Mouse (Mus musculus) lung, embryonic 15.5 days (tissue): ENCODE measurements around the gene Syne3. TPM values are rescaled to one million over a fixed set of nuclear protein-coding genes. Genes with fewer than 3 reads are reported as not detected.

Source experiments
- ATAC-seq: fragments of 200-750 bp; cut with Nextera tagmentation; 2 replicates; pipeline ENCODE4 v1.8.0; 2017; ENCODE audit warnings: moderate number of reproducible peaks, borderline replicate concordance; ENCODE audit not compliant: low FRiP score, low TSS enrichment; ENCODE audit errors: extremely low read depth
- H3K27ac ChIP-seq: fragments of 300-500 bp; sonication (generic); 2 replicates; pipeline ENCODE4 v1.5.1; 2015; ENCODE audit warnings: moderate library complexity, mild to moderate bottlenecking, inconsistent platforms
- H3K27me3 ChIP-seq: fragments of 300-500 bp; sonication (generic); 2 replicates; pipeline ENCODE4 v1.6.1; 2015; ENCODE audit warnings: inconsistent platforms
- H3K36me3 ChIP-seq: fragments of 300-500 bp; sonication (generic); 2 replicates; pipeline ENCODE4 v1.6.1; 2015; ENCODE audit warnings: inconsistent platforms
- H3K4me1 ChIP-seq: fragments of 300-500 bp; sonication (generic); 2 replicates; pipeline ENCODE4 v1.6.1; 2015; ENCODE audit warnings: inconsistent platforms
- H3K4me2 ChIP-seq: fragments of 300-500 bp; sonication (generic); 2 replicates; pipeline ENCODE4 v1.6.1; 2015; ENCODE audit warnings: inconsistent platforms, mild to moderate bottlenecking, moderate library complexity
- H3K4me3 ChIP-seq: fragments of 300-500 bp; sonication (generic); 2 replicates; pipeline ENCODE4 v1.5.1; 2015; ENCODE audit warnings: mild to moderate bottlenecking, inconsistent platforms
- H3K9ac ChIP-seq: fragments of 300-500 bp; sonication (generic); 2 replicates; pipeline ENCODE4 v1.6.1; 2015; ENCODE audit warnings: inconsistent platforms
- H3K9me3 ChIP-seq: fragments of 300-500 bp; sonication (generic); 2 replicates; pipeline ENCODE4 v1.6.1; 2016; ENCODE audit warnings: inconsistent platforms
- WGBS: fragments of 180-500 bp; shearing (Covaris S2); methylation state at CpG from one replicate; pipeline ENCODE4 v1.1.7; 2015; 5-methylcytosine and 5-hydroxymethylcytosine counted together
- polyA plus RNA-seq: library from polyadenylated mRNA; unstranded; fragments of >200 nt; fragmentation: Nextera tagmentation; extraction: Ambion mirVana; gene quantifications from 2 replicates; pipeline ENCODE4 v1.2.1, GENCODE M21; 2015

The Syne3 gene
- polyA plus RNA-seq, 1 experiment from 2014 or later: 0.81 TPM

DNA sequence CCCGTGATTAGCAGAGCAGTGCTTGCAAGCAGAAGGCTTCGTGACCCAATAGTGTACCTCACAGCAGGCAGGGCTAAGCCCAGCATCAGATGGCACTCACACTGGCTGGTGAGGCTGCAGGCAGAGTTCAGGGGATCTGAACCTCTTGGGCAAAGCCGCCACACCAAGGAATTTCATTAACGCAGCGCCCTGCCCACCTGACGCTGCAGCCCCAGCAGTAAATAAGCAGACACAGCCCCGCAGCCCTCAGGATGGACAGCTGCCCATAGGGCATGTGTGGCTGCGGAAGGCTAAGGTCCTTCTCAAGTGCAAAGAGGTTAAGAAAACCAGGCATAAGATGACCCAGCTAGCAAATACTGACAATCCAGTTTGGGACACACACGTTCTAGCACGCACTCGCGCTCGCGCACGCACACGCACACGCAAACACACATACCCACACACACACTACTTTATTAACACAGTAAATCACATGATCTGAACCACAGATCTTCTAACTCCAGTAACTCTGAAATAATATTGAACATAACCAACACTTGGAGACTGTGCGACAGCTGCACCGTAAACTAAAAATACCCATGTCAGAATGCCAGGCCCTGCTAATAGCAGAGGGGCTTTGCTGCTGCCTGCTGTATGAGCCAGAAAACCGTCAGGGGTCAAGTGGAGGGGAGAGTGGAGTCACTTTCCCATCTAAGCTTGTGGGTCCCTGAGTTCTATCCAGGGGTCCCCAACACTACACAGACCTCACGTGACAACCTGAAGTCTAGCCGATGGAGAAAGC lies 30.5 kb downstream of the Syne3 start:
- Histone ChIP-seq H3K36me3 (no peaks in the 10 kb centered on the region), H3K4me1 (peaks cover 11% of the 10 kb centered on the region), H3K27me3 (no peaks in the 10 kb centered on the region), H3K9ac (no peak overlapping the region), H3K4me3 (no peak overlapping the region), H3K27ac (peak overlapping the region; percentile 10; the same call in 1 of the 2 replicates), H3K9me3 (no peaks in the 10 kb centered on the region), H3K4me2 (0 out of 2 replicates have a peak overlapping the region, but pooled peaks have one; percentile 18)
- no peak for ATAC-seq
- 67% methylated on average over 22 of the region's 22 CpGs for WGBS

DNA sequence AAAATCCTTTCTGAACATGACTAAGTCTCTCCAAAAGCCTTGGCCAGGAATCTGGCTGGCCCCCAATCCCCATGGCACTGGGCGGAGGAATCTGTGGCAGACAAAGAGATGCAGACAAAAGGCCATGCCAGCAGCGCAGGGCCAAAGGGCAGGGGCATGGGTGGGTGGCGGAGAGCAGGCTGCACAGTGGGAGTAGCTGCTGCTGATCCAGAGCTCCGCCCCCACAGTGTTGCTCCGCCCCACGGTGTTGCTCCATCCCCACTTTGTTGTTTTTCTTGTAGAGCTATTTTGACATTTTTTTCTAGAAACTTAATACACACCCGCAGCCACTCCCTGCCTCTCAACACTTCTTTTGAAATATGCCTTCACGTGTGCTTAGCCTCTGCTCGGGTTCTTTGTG lies 31.2 kb downstream of the Syne3 start:
- 20% methylated on average over 9 of the region's 9 CpGs for WGBS
- Histone ChIP-seq H3K4me2 (peak overlapping the region; percentile 18; the same call in 1 of the 2 replicates), H3K9me3 (no peaks in the 10 kb centered on the region), H3K4me3 (no peak overlapping the region), H3K4me1 (peaks cover 11% of the 10 kb centered on the region), H3K27me3 (no peaks in the 10 kb centered on the region), H3K36me3 (no peaks in the 10 kb centered on the region), H3K9ac (no peak overlapping the region), H3K27ac (no peak overlapping the region; the same call in 1 of the 2 replicates)
- no peak for ATAC-seq

DNA sequence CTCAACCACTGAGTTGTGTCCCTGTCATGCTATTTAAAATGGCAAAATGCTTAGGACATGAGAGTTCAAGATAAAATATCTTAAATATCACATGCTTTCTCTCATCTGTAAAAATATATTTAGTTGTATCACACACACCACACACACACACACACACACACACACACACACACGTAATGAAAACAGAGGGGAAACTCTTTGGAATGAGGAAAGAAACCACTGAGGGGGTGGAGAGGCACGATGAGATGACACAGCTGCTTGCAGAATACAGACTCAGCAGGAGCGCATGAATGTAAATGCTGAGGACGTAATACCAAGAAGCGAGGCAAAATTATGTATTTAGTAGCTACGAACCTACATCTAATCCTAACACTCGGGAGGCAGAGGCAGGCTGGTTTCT lies 32.7 kb downstream of the Syne3 start:
- 69% methylated on average over 7 of the region's 7 CpGs for WGBS
- H3K9me3 ChIP-seq: no peaks in the 10 kb centered on the region
- no peak overlapping the region for H3K9ac ChIP-seq
- no peak overlapping the region for H3K4me3 ChIP-seq
- ATAC-seq: no peak
- no peaks in the 10 kb centered on the region for H3K36me3 ChIP-seq
- no peaks in the 10 kb centered on the region; the same call in 1 of the 2 replicates for H3K27me3 ChIP-seq
- H3K27ac ChIP-seq: no peak overlapping the region
- no peak overlapping the region for H3K4me2 ChIP-seq
- peaks cover 11% of the 10 kb centered on the region for H3K4me1 ChIP-seq

DNA sequence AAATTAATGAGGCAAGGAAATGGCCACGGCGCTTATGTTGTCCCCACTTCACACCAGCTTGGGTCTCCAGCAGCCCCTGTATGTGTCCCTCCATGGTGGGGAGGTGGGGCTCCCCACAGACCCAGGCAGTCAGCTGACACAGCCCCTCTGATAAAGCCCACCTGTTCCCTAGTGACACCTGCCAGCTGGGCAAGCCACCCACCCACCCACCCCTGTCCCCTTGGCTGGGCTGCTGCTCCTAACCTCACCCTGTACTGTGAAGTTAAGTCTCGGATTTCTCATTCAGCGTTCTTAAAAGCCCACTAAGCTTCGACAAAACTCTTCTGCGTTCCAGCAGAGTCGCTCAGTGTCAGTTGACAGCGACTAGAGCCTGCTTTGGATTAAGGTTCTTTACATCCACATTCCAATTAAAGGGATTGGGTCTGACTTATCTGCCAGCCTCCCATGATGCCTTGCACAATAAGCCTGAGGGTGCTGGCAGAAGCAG lies 33.2 kb downstream of the Syne3 start:
- H3K27me3 ChIP-seq: peaks cover under 1% of the 10 kb centered on the region; the same call in 1 of the 2 replicates
- no peak overlapping the region for H3K4me2 ChIP-seq
- H3K9ac ChIP-seq: no peak overlapping the region
- H3K36me3 ChIP-seq: no peaks in the 10 kb centered on the region
- no peak overlapping the region for H3K4me3 ChIP-seq
- ATAC-seq: no peak
- no peaks in the 10 kb centered on the region for H3K9me3 ChIP-seq
- WGBS: 45% methylated on average over 8 of the region's 8 CpGs
- H3K4me1 ChIP-seq: peaks cover 11% of the 10 kb centered on the region
- H3K27ac ChIP-seq: no peak overlapping the region

DNA sequence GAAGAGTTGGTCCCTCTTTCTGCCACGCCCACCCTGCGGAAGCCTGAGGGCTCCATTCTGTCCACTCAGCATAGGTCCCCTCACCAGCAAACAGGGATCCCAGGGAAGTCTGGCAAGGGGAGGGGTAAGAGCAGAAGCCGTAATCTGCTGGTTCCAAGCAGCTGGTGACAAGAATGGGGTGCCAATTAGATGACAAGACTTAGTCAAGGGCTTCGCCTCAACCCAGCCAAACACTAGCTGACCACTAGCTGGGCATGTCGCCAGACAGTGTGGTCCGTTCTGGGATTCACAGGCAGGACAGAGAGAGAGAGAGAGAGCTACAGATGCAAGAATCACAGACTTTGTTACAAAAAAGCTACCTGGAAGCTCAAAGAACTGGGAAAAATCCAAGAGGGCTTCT lies 36.7 kb downstream of the Syne3 start:
- Histone ChIP-seq H3K9me3 (no peaks in the 10 kb centered on the region), H3K4me3 (no peak overlapping the region), H3K27me3 (peaks cover 12% of the 10 kb centered on the region), H3K9ac (no peak overlapping the region), H3K4me2 (no peak overlapping the region), H3K4me1 (peaks cover 5% of the 10 kb centered on the region; the same call in 1 of the 2 replicates), H3K27ac (no peak overlapping the region), H3K36me3 (no peaks in the 10 kb centered on the region)
- ATAC-seq: no peak
- WGBS: 53% methylated on average over 6 of the region's 6 CpGs

DNA sequence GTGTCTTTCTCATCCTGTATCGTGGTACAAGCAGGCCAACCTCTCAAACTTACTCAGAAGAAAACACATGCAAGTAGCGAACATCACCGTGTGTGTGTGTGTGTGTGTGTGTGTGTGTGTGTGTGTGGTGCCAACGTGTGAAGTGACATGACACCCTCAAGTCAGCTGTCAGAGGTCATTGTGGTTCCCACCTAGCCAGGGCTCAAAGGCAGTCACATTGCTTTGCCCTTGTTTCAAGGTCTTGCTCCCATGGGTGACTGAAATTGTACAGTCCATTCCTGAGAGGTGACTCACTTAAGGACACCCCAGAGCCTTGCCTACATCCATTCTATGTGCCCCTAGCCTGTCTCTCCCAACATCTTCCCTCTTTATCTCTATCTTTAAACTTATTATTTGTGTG lies 40.0 kb downstream of the Syne3 start:
- ATAC-seq: no peak
- WGBS: 76% methylated on average over 4 of the region's 4 CpGs
- Histone ChIP-seq H3K4me3 (no peak overlapping the region), H3K9ac (no peak overlapping the region), H3K36me3 (no peaks in the 10 kb centered on the region), H3K9me3 (no peaks in the 10 kb centered on the region), H3K27ac (no peak overlapping the region), H3K4me2 (no peak overlapping the region), H3K27me3 (peaks cover 18% of the 10 kb centered on the region), H3K4me1 (peaks cover 17% of the 10 kb centered on the region)

DNA sequence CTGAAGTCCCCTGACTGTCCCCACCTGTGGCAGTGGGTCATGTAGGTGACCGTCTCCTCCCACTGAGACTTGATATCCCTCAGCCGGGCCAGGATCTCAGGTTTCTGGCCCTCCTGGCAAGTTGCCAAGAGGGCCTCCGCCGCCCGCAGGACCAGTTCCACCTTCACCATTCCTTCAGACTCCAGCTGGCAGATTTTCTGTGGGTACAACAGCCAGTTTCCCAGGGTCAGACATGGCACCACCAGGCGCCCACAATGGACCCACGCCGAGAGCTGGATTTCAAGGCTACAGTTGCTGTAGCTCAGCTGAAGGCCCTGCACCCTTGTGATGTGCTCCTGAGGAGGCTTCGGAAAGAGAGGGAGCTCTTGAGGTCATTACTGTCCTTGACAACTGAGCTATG lies 40.4 kb downstream of the Syne3 start:
- WGBS: 56% methylated on average over 9 of the region's 9 CpGs
- no peak for ATAC-seq
- H3K9me3 ChIP-seq: no peaks in the 10 kb centered on the region
- H3K4me2 ChIP-seq: no peak overlapping the region
- no peak overlapping the region for H3K9ac ChIP-seq
- H3K36me3 ChIP-seq: no peaks in the 10 kb centered on the region
- no peak overlapping the region for H3K27ac ChIP-seq
- H3K27me3 ChIP-seq: peaks cover 22% of the 10 kb centered on the region
- H3K4me3 ChIP-seq: no peak overlapping the region
- peaks cover 21% of the 10 kb centered on the region for H3K4me1 ChIP-seq

DNA sequence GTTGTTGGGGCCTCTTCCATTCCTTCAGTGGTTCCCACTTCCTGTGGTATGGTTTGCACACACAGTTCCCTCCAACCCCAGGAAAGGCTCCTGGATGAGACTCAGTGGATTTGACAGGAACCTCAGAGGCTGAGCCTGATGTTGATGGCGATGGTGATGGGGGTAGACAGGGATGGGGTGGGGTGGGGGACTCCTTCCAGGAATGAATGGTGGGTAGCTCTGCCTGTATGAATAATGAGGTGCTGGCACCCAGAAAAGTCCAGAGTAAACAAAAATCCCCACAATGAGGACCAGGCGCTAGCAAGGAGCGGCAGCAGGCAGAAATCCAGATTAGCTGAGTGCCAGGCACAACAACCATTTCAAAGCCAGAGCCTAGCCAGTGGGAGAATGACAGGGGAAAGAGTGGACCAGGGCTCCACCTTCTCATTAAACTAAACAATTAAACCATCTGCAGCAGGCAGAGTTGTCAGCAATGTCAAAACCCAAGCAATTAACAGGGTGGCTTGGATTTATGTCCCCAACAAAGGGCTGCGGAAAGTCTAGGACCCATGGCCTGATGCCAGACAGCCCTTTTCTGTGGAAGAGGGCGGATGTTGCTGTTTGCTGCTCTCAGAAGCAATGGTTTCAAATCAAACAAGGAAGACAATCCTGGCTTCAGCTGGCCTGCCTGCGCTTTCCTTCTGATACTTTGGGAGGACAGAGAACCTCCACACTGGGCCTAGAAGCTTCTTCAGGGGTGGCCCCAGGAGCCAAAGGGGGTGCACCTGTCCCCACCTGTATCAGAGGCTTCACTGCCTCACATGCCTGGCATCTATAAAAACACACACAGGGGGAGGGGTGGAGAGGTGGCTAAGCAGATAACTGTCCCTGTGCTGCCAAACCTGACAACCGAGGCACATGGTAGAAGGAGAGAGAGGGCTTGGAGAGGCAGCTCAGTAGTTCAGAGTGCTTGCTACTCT lies 44.4 kb downstream of the Syne3 start:
- Histone ChIP-seq H3K27me3 (peaks cover 48% of the 10 kb centered on the region), H3K9me3 (no peaks in the 10 kb centered on the region), H3K4me2 (no peak overlapping the region), H3K4me1 (peaks cover 22% of the 10 kb centered on the region), H3K36me3 (no peaks in the 10 kb centered on the region), H3K4me3 (no peak overlapping the region), H3K9ac (no peak overlapping the region), H3K27ac (peak overlapping the region; percentile 57)
- WGBS: 15% methylated on average over 7 of the region's 7 CpGs
- ATAC-seq: peak; percentile 86

DNA sequence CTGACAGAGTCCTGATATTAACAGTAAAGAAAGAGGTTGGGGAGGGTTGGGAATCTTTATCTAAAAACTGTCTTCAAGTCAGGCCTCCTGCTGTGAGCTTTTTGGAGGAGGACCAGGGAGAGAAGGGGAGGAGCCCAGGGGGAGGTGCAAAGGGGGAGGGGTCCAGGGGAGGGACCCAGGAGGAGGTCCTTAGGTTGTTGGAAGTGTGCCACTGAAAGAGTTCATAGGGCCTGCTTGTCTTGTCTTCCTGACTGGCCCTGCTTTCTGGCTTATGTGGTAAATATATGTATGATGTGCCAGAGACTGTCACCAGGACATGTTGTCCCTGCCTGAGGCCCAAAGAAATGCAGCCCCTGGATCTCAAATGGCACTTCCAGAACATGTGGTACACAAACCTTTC lies 49.2 kb downstream of the Syne3 start:
- H3K9ac ChIP-seq: no peak overlapping the region
- no peak overlapping the region for H3K4me2 ChIP-seq
- peaks cover 50% of the 10 kb centered on the region for H3K27me3 ChIP-seq
- H3K27ac ChIP-seq: no peak overlapping the region
- no peak overlapping the region for H3K4me3 ChIP-seq
- no peaks in the 10 kb centered on the region for H3K9me3 ChIP-seq
- peaks cover 14% of the 10 kb centered on the region for H3K4me1 ChIP-seq
- no peaks in the 10 kb centered on the region for H3K36me3 ChIP-seq
- ATAC-seq: no peak

DNA sequence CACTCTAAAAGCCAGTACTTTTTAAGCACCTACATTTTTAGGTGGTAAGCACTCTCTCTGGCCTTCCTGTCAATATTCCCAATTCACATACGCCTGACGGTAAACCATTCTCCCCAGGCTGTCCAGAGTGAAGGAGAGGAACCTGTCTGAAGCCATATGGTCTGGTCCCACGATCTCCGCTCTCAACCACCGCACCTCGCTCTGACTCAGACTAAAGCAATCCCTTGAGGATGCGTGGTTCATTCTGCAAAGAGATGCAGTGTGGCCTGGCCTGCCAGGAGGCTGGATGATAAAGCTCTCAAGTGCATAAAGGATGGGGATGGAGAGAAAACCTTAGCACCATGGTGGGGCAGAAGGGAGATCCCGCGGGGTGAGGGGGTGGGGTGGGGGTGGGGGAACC lies 49.6 kb downstream of the Syne3 start:
- H3K4me2 ChIP-seq: no peak overlapping the region

DNA sequence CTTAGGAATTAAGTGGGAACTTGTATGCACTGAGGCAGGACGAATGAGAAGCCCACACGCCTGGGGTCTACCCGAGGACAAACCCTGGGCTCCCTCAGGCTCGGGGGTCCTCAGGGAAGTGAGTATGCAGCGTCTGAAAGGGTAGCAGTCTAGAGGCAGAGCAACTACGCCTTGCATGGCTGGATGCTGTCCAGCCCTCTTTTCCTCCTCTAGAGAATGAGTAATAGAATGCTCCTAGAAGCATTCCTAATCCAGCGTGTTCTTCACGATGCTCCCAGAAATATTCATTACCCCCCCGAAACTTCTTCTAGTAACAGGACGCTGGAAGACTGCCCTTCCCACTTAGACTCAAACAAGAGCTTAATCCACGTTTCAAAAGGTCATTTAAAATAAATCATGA lies 51.3 kb downstream of the Syne3 start:
- H3K27me3 ChIP-seq: peaks cover 41% of the 10 kb centered on the region
- no peak overlapping the region for H3K9ac ChIP-seq
- no peak for ATAC-seq
- H3K36me3 ChIP-seq: no peaks in the 10 kb centered on the region
- H3K27ac ChIP-seq: no peak overlapping the region
- no peaks in the 10 kb centered on the region for H3K9me3 ChIP-seq
- no peak overlapping the region for H3K4me3 ChIP-seq
- WGBS: 56% methylated on average over 11 of the region's 11 CpGs
- H3K4me2 ChIP-seq: no peak overlapping the region
- no peaks in the 10 kb centered on the region for H3K4me1 ChIP-seq

More for the DNA sequence above, 49.6 kb downstream of the Syne3 start:
- no peak for ATAC-seq
- H3K4me1 ChIP-seq: peaks cover 9% of the 10 kb centered on the region
- peaks cover 50% of the 10 kb centered on the region for H3K27me3 ChIP-seq
- no peak overlapping the region for H3K9ac ChIP-seq
- no peaks in the 10 kb centered on the region for H3K9me3 ChIP-seq
- 59% methylated on average over 9 of the region's 9 CpGs for WGBS
- no peaks in the 10 kb centered on the region for H3K36me3 ChIP-seq
- H3K27ac ChIP-seq: no peak overlapping the region
- H3K4me3 ChIP-seq: no peak overlapping the region

DNA sequence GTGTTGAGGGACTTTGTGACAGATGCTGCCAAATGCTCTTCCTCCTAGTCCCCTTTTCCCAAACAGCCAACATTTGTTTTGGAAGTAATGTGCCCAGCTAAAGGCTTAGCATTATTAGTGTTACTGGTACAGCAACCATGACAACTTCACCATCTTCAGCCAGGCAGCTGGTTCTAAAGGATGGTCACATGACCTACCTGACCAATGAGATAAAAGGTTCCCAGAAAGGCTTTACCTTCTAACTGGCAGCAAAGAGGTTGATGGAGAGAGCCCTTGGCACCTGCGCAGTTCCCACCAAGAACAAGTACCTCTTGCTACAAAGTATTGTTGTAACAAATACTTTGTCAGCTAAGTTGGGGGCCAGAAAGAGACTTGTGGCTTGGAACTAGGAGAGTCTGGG lies 52.4 kb downstream of the Syne3 start:
- H3K9ac ChIP-seq: no peak overlapping the region
- H3K4me1 ChIP-seq: no peaks in the 10 kb centered on the region
- no peaks in the 10 kb centered on the region for H3K36me3 ChIP-seq
- no peak overlapping the region for H3K4me2 ChIP-seq
- H3K9me3 ChIP-seq: no peaks in the 10 kb centered on the region
- no peak overlapping the region for H3K27ac ChIP-seq
- H3K27me3 ChIP-seq: peaks cover 36% of the 10 kb centered on the region
- H3K4me3 ChIP-seq: no peak overlapping the region
- WGBS: 83% methylated on average over 1 of the region's 1 CpGs
- ATAC-seq: no peak
